Mouse (Mus musculus) c-Kit-positive CD71-positive TER-119-negative erythroid progenitor cells, embryonic 14.5 days (primary cell): ENCODE measurements at regions not wholly inside any gene's neighbourhood (a gene's known extent, or its start where the extent isn't known, plus 50 kb on each side); places are given as distances from the start of the nearest gene placed in this dataset.

Experiments used
- DNase-seq: peaks from one replicate; pipeline ENCODE4 v3.0.0-alpha.2; 2013; ENCODE audit warnings: low read depth

DNA sequence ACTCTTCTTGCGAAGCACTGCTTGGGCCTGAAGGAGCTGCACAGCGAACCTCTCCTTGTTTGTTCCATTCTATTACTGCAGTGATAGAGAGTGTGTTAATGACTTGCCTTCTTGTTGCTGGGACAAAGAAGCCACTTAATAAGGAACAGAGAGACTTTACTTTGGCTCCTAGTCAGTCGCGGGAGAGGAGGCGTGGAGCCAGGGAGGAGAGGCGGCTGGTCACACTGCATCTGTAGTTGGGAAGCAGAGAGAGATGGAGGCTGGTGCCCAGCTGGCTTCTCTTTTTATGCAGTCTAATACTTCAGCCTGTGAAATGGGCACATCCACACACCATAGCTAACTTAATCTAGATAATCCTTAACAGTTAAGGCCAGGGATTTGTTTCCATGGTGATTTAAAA is 159.4 kb upstream of the Kcnab2 start:
- DNase-seq = no peak

DNA sequence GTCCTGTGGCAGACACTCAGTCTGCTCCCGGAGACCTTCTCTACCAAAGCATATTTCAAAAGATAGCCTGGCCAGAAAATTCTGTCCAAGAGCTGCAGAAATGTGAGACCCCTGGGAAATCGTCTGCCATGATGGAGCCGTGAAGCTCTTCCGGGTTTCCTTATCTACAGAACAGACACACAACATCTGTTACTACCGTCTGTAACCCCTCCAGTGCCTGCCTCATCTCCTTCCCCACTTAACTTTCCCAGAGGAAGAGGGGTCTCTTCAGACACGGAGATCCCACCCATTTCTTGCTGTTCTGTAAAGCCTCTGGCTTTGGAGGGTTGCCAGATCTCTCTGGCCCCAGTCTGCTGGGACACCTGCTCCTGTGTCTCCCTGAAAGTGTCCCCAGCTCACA is 156.2 kb upstream of the Kcnab2 start:
- no peak for DNase-seq

DNA sequence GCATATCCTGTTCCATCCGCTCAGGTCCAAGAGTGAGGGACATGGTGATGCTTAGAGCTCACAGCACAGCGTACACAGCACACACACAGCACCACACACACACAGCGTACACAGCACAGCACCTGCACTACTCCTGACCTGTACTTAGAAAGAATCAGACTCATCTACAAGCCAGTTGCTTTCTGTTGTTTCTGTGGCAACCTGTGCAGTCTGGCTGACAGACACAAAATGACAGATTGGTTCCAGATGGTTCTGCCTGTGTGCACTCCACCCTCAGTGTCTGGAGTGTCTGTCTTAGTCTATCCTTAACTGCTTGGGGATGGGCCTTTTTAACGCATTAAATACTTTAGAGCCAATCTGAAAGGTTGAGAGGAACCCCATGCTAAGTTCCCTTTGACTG is 150.4 kb upstream of the Kcnab2 start:
- no peak for DNase-seq

DNA sequence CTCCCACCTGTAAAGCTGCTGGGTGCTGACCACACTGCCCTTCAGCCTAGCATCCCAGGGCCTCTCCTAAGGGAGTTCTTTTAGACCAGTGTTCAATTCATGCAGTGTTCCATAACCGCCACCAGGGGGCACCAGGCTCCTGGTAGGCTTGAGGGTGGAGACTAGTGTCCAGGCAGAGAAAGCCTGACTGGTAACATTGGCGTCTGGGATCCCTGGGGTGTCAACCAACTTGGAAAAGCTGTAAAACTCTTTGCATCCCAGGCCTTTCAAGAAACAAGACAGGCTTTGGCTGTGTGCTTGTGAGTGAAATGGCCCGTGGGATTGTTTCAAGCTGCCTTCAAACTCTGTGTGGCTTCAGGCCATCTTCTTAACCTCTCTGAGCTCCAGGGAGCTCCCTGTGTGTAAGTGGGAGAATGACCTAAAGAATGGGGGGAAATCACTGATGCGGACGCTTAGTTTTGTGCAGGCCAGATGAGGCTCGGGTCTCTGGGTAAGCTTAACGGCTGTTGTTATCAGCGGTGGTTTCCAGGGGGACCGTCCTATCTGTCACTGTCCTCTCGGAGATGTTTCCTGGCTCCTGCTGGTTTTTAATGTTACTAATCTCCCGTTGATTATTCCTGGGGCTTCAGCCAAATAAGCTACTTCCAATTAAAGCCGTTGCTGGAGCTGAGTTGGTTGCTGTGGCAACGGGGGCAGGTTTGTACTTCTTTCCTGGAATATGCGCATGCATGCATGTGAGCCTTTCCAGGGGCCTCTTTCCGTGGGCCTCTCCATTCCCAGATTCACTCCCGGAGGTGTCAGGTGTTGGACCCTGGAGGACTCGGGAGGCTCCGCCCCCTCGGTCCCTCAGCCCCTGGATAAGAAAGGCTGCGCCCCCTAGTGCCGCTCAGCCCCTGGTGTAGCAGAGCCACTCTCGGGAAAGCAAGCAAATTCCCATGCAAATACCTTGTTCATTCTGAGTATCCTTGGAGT is 147.6 kb upstream of the Kcnab2 start:
- peak; percentile 36 for DNase-seq

DNA sequence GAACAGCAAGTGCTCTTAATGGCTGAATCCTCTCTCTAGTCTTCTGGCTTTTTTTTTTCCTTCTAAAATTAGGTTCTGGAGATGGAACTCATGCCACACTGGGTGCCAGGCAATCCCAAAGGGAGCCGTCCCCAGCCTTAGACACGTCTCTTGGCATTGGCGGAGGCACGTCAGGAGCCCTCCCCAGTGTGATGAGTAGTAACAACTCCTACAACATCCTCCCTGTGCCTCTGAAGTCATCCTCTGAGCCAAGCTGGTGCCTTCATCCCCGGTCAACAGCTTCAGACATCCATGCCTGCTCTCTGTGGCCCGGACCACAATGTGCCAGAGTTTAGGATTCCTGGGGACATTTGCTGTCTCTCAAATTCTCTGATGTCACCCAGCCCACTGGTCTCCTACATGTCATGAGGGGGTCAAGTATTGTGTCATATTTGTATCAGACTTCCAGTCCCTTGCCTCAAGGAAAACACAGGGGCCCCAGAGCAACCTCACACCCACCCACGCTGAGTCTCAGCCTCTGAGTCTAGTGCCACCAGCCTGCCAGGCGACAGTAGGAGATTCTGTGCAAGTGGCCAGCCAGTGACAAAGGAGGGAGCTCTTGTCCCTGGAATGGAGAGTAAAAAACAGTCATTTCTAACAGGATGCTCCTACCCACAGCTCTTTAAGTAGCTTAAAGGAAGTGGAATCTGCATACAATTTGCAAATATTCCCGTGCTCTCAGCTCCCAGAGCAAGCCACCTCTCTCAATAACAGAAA is 144.5 kb upstream of the Kcnab2 start:
- no peak for DNase-seq

DNA sequence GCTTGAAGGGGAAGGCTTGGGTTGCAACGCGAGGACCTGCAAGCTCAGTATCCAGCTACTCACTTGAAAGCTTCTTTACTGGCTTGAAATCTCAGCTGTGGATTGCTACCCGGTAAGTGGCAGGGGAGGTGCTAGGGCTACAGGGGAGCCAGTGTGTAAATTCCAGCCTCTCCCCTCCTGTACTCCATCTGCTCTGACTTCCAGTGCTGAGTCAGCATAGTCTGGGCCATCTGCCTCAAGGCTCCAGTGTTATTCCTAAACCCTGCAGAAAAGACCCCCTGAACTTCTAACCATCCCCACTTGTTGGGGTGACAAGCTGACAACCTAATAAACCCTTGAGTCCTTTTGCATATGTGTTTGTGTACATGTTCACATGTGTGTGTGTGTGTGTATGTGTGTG is 140.0 kb upstream of the Kcnab2 start:
- no peak for DNase-seq

DNA sequence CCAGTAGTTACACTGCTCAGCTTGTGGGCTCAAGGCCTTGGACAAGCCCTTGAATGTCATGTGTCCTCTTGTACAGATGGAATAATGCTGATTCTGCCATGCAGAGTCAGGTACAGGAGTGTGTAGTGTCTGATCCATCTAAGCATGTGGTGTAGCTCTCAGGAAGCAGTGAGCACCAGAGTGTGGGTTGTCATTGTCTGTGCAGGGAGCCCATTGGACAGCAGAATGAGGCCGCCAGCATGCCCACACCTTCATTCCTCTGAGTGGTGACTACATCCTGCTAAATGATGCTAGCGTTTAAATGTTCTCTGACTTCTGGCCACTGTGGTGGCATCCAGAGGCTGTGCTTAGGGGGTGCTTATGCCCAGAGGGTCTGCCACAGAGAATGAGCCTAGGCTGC is 137.5 kb upstream of the Kcnab2 start:
- no peak for DNase-seq

DNA sequence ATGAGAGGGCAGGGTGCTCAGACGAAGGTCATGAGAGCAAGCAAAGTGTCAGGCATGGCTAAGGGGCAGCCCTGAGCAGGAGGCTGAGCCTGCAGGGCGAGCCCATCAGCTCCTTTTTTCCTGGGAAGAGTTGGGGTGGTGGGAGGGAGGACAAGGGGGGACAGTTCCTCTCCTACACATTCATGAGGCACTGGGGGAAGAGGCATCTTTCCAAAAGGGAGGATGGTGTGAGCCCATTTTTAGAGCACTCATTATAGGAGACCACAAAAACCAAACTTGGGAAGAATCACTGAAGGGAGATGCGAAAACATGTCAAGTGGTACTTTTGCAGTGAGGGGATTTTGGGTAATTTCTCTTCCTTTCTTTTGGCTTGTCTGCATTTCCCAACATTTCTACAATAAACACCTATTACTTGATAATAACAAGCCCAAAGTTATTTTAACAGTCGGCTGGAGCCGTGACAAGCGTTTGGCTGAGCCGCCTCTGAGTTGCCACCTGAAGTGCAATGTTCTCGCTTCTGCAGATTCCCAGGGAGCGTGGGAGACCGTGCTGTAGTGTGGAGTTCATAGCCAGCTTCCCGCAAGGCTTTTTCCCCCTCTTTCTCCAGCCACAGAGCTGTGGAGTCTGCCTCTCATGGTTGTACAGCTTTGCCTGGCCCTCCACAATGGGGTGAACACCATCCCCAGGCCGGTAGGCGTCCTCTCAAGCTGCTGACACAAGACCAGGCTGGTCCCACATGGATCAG is 136.9 kb upstream of the Kcnab2 start:
- DNase-seq = no peak
